Mouse (Mus musculus): ENCODE measurements around the gene Inafm1. TPM values are rescaled to one million over a fixed set of nuclear protein-coding genes. Genes with fewer than 3 reads are reported as not detected.
"Not testable (repeated sequence)": the region's sequence is repeated elsewhere in the genome, so short reads cannot be mapped to it uniquely, and the experiment has no call there.

The Inafm1 gene
- polyA plus RNA-seq (2015; fragmentation: Nextera tagmentation; extraction: Ambion mirVana) = 6.2 and 7.6 TPM in 2 replicates

GRCm38 (mm10) chr7:16273081-16273765 is at the start of gene Inafm1:
Inafm1 (minus strand) TSS chr7:16273617.
- peak; percentile 92 for DNase-seq (ENCODE audit: low spot score)

GRCm38 (mm10) chr7:16320479-16320878 is 47.1 kb upstream of the Inafm1 start:
- DNase-seq (ENCODE audit: low spot score) = no peak

GRCm38 (mm10) chr7:16319216-16319615 is 45.8 kb upstream of the Inafm1 start:
- DNase-seq (ENCODE audit: low spot score) = no peak

GRCm38 (mm10) chr7:16317094-16317493 is 43.7 kb upstream of the Inafm1 start:
- DNase-seq (ENCODE audit: low spot score) = no peak

- DNase-seq (ENCODE audit: low spot score) = no peak
Observed at GRCm38 (mm10) chr7:16315222-16315759, 41.9 kb upstream of the Inafm1 start.

- no peak for DNase-seq (ENCODE audit: low spot score)
Observed at GRCm38 (mm10) chr7:16314221-16314775, 40.9 kb upstream of the Inafm1 start.

GRCm38 (mm10) chr7:16313481-16314220 is 40.2 kb upstream of the Inafm1 start:
- peak; percentile 74 for DNase-seq (ENCODE audit: low spot score)

DNA sequence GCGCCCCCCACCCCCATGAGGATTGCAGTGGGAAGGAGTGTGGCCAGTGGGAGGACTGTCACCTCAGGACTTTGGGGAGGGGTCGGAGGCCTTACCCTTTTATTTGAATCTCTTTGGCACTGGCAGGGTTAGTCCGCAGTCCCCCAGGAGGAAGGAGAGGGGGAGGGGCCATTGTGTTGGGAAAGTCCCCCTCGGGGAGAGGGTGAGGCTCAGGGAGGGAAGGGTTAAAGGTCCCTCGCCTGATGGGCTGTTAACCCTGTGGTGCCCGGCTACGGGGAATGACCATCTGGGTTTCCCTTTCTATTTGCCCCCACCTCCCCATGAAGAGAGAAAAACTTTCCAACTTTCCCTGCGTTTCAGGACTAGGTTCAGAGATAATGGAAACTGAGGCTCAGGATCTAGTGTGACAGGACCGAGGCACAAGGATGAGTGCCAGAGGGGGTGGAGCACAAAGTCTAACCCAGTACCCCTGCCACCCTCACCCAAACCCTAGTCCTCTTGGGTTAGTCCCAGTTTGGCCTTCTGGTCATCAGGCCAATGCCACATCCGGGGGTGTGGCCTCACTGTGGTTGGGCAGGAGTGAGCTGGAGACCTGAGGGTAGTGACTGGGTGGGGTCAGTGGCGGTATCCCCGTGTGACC is 39.4 kb upstream of the Inafm1 start:
- DNase-seq (ENCODE audit: low spot score) = peak; percentile 14

DNA sequence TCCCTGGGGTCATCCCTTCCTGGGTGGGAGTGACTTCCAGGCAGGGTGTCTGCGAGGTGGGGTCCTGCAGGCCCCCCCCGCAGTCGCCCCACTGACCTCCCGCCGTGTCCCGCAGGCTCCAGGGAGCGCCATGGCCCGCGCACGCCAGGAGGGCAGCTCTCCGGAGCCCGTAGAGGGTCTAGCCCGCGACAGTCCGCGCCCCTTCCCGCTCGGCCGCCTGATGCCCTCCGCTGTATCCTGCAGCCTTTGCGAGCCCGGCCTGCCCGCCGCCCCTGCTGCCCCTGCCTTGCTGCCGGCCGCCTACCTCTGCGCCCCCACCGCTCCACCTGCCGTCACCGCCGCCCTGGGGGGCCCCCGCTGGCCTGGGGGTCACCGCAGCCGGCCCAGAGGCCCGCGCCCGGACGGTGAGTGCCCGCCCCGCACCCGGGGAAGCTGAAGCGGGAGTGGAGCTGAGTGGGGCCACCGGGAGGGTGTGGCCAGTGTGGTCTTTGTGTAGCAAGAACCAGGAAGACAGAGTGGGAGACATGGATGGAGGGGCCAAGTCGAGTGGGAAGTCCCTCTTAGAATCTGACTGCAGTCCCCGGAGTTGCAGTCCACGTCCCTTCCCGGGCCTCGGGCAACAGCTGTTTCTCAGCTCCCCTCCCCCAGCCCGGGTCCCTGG is 38.7 kb upstream of the Inafm1 start:
- no peak for DNase-seq (ENCODE audit: low spot score)

DNA sequence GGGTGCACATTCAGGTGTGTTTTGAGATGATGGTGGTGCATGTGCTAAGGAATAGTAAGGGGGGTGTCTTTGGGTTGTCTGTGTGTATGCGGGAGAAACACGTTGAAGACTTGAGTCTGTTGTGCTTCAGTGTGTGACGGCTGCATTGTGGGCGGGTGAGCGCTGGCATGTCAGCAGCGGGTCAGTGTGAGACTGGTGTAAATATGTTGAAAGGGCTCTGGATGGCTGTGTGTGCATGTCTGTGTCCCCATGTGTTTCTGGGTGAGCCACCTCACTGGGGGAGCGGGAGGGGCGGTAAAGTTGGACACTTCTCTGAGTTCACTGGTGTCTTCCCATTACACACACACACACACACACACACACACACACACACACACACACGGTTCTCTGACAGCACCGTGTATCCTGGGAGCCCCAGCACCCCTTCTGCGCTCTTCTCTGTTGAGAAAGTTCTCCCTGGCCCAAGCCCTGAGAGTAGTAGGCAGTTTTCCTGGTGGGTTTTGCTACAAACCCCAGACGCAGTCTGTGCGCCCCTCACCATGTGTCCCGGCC is 38.1 kb upstream of the Inafm1 start:
- peak; percentile 22 for DNase-seq (ENCODE audit: low spot score)

DNA sequence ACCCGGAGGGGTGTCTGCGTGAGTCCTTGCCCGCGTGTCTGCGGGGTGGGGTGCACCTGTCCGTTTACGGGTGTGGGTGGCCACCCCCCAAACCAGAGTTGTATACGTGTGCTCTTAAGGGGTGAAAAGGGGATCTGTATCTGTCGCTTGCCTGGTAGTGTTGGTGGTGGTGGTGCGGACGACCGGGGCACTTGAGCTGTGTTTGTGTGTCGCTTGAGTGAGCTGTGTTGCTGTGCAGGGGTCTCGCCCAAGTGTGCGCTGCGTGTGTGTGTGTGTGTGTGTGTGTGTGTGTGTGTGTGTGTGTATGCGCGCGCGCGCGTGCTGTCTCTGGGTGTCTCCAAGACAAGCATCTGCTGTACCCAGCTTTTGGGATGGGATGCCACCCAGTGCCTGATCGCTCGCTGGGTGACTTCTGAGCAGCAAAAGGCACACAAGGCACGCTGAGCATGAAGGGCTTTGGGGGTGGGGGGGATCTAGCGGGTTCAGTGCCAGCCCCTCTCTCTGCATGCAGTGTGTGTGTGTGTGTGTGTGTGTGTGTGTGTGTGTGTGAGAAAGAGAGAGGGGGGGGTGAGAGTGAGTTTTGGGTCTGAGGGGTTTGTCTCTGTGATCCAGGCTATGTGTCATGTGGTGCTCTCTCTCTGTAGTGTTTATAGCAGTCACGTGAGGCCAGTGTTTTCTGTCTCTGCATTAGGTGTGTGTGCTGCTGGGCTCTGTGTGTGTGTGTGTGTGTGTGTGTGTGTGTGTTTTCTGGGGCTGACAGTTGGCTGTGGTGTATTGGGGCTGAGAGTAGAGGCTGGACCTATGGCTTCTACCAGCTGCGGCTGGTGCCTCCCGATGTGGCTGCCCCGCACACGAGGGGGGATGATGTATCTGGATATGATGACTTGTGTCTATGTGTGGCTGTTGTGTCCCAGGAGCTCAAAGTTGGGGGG is 37.4 kb upstream of the Inafm1 start:
- peak; percentile 62 for DNase-seq (ENCODE audit: low spot score)

- DNase-seq (ENCODE audit: low spot score) = peak; percentile 95
Observed at GRCm38 (mm10) chr7:16310020-16310520, 36.7 kb upstream of the Inafm1 start.

DNA sequence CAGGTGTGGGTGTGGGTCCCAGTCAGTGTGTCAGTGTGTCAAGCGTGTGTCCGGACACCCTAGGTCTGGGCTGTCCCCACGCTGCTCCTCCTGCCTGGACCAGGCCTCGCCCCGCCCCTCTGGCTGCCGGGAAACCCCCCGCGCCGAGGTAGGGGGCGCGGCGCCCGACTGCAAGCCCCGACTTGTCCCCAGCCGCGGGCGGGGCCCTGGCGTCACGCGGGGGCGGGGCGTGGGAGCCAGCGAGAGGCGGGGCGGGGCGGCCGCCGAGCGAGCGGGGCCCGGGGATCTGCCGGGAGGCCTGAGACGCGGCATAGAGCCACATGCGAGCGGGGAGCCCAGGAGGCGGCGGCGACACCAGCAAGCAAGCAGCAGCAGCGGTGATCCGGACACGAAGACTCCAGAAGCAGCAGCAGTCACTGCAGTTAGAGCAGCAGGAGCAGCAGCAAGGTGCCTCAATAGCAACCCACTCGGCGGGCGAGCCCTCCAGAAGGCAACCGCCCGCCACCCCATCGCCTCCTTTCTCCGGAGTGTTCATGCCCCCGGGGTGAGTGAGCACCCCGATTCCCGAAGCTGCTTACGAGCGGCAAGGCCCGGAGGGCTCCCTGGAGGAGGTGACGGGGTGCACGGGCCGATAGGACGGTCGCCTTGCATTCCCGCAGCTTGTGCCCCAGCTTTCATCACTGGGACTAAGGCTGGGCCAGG is 36.1 kb upstream of the Inafm1 start:
- peak; percentile 90 for DNase-seq (ENCODE audit: low spot score)

DNA sequence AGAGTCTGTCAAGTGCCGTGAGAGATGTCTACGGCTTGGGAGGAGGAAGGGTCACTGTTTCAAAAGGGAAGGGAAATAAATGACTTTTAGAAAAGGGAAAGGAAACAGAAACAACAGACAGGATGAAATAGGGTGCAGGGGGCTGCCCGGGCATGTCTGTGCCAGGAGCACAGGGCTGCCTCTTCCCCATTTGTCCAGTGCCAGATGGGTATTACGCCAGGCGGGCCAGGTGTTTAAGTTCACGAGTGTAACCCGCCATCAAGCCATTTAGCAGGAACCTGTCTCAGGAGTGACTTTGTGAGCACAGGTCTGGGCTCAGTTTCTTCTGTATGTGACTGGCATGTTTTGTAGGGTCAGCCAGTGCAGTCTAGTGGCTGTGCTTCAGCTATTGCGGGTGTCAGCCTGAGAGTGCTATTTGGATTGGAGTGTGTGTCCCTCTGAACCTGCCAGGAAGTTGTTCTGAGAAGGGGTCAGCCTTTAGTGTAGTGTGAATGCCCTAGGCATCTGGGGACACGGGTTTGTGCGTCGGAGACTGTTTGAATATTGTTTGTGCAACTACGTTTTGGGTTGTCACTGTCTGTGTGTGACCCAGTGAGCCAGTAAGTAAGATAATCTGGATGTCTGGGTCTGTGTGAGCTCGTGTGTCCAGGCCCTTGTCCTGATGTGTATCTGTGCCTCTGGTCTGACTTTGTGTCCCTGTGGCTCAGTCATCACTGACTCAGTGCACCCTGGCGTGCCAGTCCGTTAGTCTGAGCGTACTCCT is 35.3 kb upstream of the Inafm1 start:
- peak; percentile 22 for DNase-seq (ENCODE audit: low spot score)

DNA sequence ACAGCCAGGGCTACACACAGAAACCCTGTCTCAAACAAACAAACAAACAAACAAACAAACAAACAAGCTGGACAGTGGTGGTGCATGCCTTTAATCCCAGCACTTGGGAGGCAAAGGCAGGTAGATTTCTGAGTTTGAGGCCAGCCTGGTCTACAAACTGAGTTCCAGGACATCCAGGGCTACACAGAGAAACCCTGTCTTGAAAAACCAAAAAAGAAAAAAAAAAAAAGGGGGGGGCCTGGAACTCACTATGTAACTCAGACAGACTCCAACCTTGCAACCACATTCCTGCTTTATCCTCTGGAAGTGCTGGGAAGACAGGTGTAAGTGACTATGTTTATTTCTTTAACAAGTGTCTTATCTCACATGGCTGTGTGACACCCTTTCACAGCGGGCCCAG is 34.7 kb upstream of the Inafm1 start, which contains the start of gene Bbc3:
Gene Bbc3 (plus strand): TSS at position 301 of the 400 bp plus-strand sequence.
- not testable (repeated sequence) for DNase-seq (ENCODE audit: low spot score)

GRCm38 (mm10) chr7:16307141-16307540 is 33.7 kb upstream of the Inafm1 start:
- not testable (repeated sequence) for DNase-seq (ENCODE audit: low spot score)

- peak; percentile 56 for DNase-seq (ENCODE audit: low spot score)
Observed at GRCm38 (mm10) chr7:16299419-16300035, 26.1 kb upstream of the Inafm1 start.

All from thymus, postnatal 0 days (tissue).